Mouse (Mus musculus) kidney, embryonic 14.5 days (tissue): Measurements from ENCODE around the gene Galnt17. TPM values are rescaled to one million over a fixed set of nuclear protein-coding genes. Genes with fewer than 3 reads are reported as not detected.

Source experiments
- ATAC-seq: fragments of 200-750 bp; cut with Nextera tagmentation; 2 replicates; pipeline ENCODE4 v1.8.0; 2017; ENCODE audit warnings: moderate number of reproducible peaks, mild to moderate bottlenecking, moderate TSS enrichment, moderate library complexity; ENCODE audit not compliant: low FRiP score, low TSS enrichment
- H3K27ac ChIP-seq: fragments of 300-500 bp; sonication (generic); 2 replicates; pipeline ENCODE4 v1.5.1; 2014; ENCODE audit warnings: low read depth, mild to moderate bottlenecking, low read length, moderate library complexity, mixed read lengths
- H3K27me3 ChIP-seq: fragments of 300-500 bp; sonication (generic); 2 replicates; pipeline ENCODE4 v1.6.1; 2014; ENCODE audit warnings: mild to moderate bottlenecking, low read length; ENCODE audit not compliant: control insufficient read depth, insufficient read depth
- H3K36me3 ChIP-seq: fragments of 300-500 bp; sonication (generic); 2 replicates; pipeline ENCODE4 v1.6.1; 2014; ENCODE audit warnings: low read length, mixed read lengths; ENCODE audit not compliant: control insufficient read depth, insufficient read depth
- H3K4me1 ChIP-seq: fragments of 300-500 bp; sonication (generic); 2 replicates; pipeline ENCODE4 v1.6.1; 2014; ENCODE audit warnings: low read length, mixed read lengths; ENCODE audit not compliant: control insufficient read depth, insufficient read depth
- H3K4me2 ChIP-seq: fragments of 300-500 bp; sonication (generic); replicated peaks from 2 replicates; pipeline ENCODE4 v1.6.1; 2014; ENCODE audit warnings: low read depth, mild to moderate bottlenecking, low read length
- H3K4me3 ChIP-seq: fragments of 300-500 bp; sonication (generic); 2 replicates; pipeline ENCODE4 v1.5.1; 2014; ENCODE audit warnings: mild to moderate bottlenecking, low read length
- H3K9ac ChIP-seq: fragments of 300-500 bp; sonication (generic); 2 replicates; pipeline ENCODE4 v1.6.1; 2014; ENCODE audit warnings: low read depth, mild to moderate bottlenecking, low read length, moderate library complexity
- H3K9me3 ChIP-seq: fragments of 300-500 bp; sonication (generic); 2 replicates; pipeline ENCODE4 v1.6.1; 2016; ENCODE audit warnings: low read length; ENCODE audit not compliant: control insufficient read depth
- WGBS: fragments of 180-500 bp; shearing (Covaris S2); extraction: QIAGEN DNeasy Blood & Tissue Kit; methylation state at CpG from one replicate; pipeline ENCODE4 v1.1.7; 2014; 5-methylcytosine and 5-hydroxymethylcytosine counted together
- polyA plus RNA-seq: library from polyadenylated mRNA; unstranded; fragments of >200 nt; fragmentation: Nextera tagmentation; extraction: Ambion mirVana; gene quantifications from 2 replicates; pipeline ENCODE4 v1.2.1, GENCODE M21; 2014

Galnt17 gene
- polyA plus RNA-seq, 1 experiment from 2014 or later: 2.3 TPM

- Histone ChIP-seq H3K9ac (no peak overlapping the region), H3K4me2 (no peak overlapping the region), H3K4me1 (no peaks in the 10 kb centered on the region), H3K9me3 (no peaks in the 10 kb centered on the region), H3K4me3 (no peak overlapping the region), H3K27ac (no peak overlapping the region), H3K27me3 (no peaks in the 10 kb centered on the region), H3K36me3 (no peaks in the 10 kb centered on the region)
- WGBS: 85% methylated on average over 1 of the region's 1 CpGs
- ATAC-seq: no peak
These were observed 127.5 kb downstream of the Galnt17 start for GRCm38 (mm10) chr5:131180756-131181155.

GRCm38 (mm10) chr5:131177851-131178250 lies 130.4 kb downstream of the Galnt17 start:
- H3K27ac ChIP-seq: no peak overlapping the region
- no peaks in the 10 kb centered on the region for H3K36me3 ChIP-seq
- no peaks in the 10 kb centered on the region for H3K9me3 ChIP-seq
- no peak overlapping the region for H3K4me2 ChIP-seq
- WGBS: 68% methylated on average over 7 of the region's 7 CpGs
- no peaks in the 10 kb centered on the region for H3K4me1 ChIP-seq
- no peak overlapping the region for H3K4me3 ChIP-seq
- H3K9ac ChIP-seq: no peak overlapping the region
- H3K27me3 ChIP-seq: no peaks in the 10 kb centered on the region
- no peak for ATAC-seq

- Histone ChIP-seq H3K9me3 (no peaks in the 10 kb centered on the region), H3K9ac (no peak overlapping the region), H3K4me2 (no peak overlapping the region), H3K27me3 (no peaks in the 10 kb centered on the region), H3K4me1 (no peaks in the 10 kb centered on the region), H3K36me3 (no peaks in the 10 kb centered on the region), H3K4me3 (no peak overlapping the region), H3K27ac (no peak overlapping the region)
- 34% methylated on average over 2 of the region's 2 CpGs for WGBS
- ATAC-seq: no peak
These were observed 131.1 kb downstream of the Galnt17 start for GRCm38 (mm10) chr5:131177168-131177567.

GRCm38 (mm10) chr5:131169186-131169585 lies 139.1 kb downstream of the Galnt17 start:
- H3K4me3 ChIP-seq: no peak overlapping the region
- H3K4me1 ChIP-seq: no peaks in the 10 kb centered on the region
- no peaks in the 10 kb centered on the region for H3K36me3 ChIP-seq
- ATAC-seq: no peak
- H3K4me2 ChIP-seq: no peak overlapping the region
- no peak overlapping the region for H3K27ac ChIP-seq
- H3K9me3 ChIP-seq: no peaks in the 10 kb centered on the region
- 76% methylated on average over 6 of the region's 6 CpGs for WGBS
- H3K27me3 ChIP-seq: no peaks in the 10 kb centered on the region
- no peak overlapping the region for H3K9ac ChIP-seq

- no peak for ATAC-seq
- no peak overlapping the region for H3K9ac ChIP-seq
- no peaks in the 10 kb centered on the region for H3K27me3 ChIP-seq
- no peak overlapping the region for H3K4me3 ChIP-seq
- no peaks in the 10 kb centered on the region; the same call in 1 of the 2 replicates for H3K9me3 ChIP-seq
- 83% methylated on average over 5 of the region's 5 CpGs for WGBS
- H3K4me1 ChIP-seq: no peaks in the 10 kb centered on the region
- no peak overlapping the region for H3K27ac ChIP-seq
- no peak overlapping the region for H3K4me2 ChIP-seq
- H3K36me3 ChIP-seq: no peaks in the 10 kb centered on the region
These were observed 140.9 kb downstream of the Galnt17 start for GRCm38 (mm10) chr5:131167366-131167765.

GRCm38 (mm10) chr5:131165681-131166080 lies 142.6 kb downstream of the Galnt17 start:
- Histone ChIP-seq H3K4me2 (no peak overlapping the region), H3K9me3 (no peaks in the 10 kb centered on the region; the same call in 1 of the 2 replicates), H3K9ac (no peak overlapping the region), H3K4me3 (no peak overlapping the region), H3K36me3 (no peaks in the 10 kb centered on the region), H3K27ac (no peak overlapping the region), H3K27me3 (no peaks in the 10 kb centered on the region), H3K4me1 (no peaks in the 10 kb centered on the region)
- WGBS: 84% methylated on average over 7 of the region's 7 CpGs
- no peak for ATAC-seq

- 27% methylated on average over 4 of the region's 4 CpGs for WGBS
- no peak for ATAC-seq
- Histone ChIP-seq H3K27me3 (no peaks in the 10 kb centered on the region), H3K36me3 (no peaks in the 10 kb centered on the region), H3K9me3 (no peaks in the 10 kb centered on the region), H3K27ac (no peak overlapping the region), H3K4me3 (no peak overlapping the region), H3K9ac (no peak overlapping the region), H3K4me2 (no peak overlapping the region), H3K4me1 (no peaks in the 10 kb centered on the region)
These were observed 150.4 kb downstream of the Galnt17 start for GRCm38 (mm10) chr5:131157866-131158265.

- no peak overlapping the region for H3K4me2 ChIP-seq
- no peaks in the 10 kb centered on the region for H3K9me3 ChIP-seq
- no peaks in the 10 kb centered on the region for H3K4me1 ChIP-seq
- H3K27me3 ChIP-seq: no peaks in the 10 kb centered on the region
- H3K27ac ChIP-seq: no peak overlapping the region
- H3K36me3 ChIP-seq: no peaks in the 10 kb centered on the region
- ATAC-seq: no peak
- 70% methylated on average over 3 of the region's 3 CpGs for WGBS
- no peak overlapping the region for H3K4me3 ChIP-seq
- no peak overlapping the region for H3K9ac ChIP-seq
These were observed 152.0 kb downstream of the Galnt17 start for GRCm38 (mm10) chr5:131156323-131156722.

- peak; percentile 52; the same call in 1 of the 2 replicates for ATAC-seq
These were observed 165.7 kb downstream of the Galnt17 start for GRCm38 (mm10) chr5:131142606-131143005.

More at GRCm38 (mm10) chr5:131142606-131143005, 165.7 kb downstream of the Galnt17 start:
- Histone ChIP-seq H3K4me2 (no peak overlapping the region), H3K4me1 (no peaks in the 10 kb centered on the region), H3K9me3 (no peaks in the 10 kb centered on the region), H3K27ac (no peak overlapping the region), H3K27me3 (no peaks in the 10 kb centered on the region), H3K9ac (no peak overlapping the region), H3K4me3 (no peak overlapping the region), H3K36me3 (no peaks in the 10 kb centered on the region)
- 25% methylated on average over 4 of the region's 4 CpGs for WGBS
